Mouse (Mus musculus) cerebellum, adult 8-10 months (tissue): ENCODE results near the gene Vgll4.
A peak's percentile ranks its signal among the peaks of the same experiment; 100 is the strongest.

ENCODE experiments used
- DNase-seq: peaks from one replicate; pipeline ENCODE4 v3.0.0; 2022

The Vgll4 gene

GRCm38 (mm10) chr6:114972988-114973387 is 3.2 kb upstream of the Vgll4 start:
- no peak for DNase-seq

- no peak for DNase-seq
These were observed 1.1 kb upstream of the Vgll4 start for GRCm38 (mm10) chr6:114970895-114971294.

GRCm38 (mm10) chr6:114970386-114970785 is 592 bp upstream of the Vgll4 start:
- DNase-seq = no peak

- peak; percentile 89 for DNase-seq
These were observed 1.2 kb downstream of the Vgll4 start for GRCm38 (mm10) chr6:114968361-114969212.

GRCm38 (mm10) chr6:114967623-114968022 is 2.2 kb downstream of the Vgll4 start:
- no peak for DNase-seq

- no peak for DNase-seq
These were observed 3.2 kb downstream of the Vgll4 start for GRCm38 (mm10) chr6:114966396-114967154.

- no peak for DNase-seq
These were observed 4.0 kb downstream of the Vgll4 start for GRCm38 (mm10) chr6:114965802-114966201.

GRCm38 (mm10) chr6:114965396-114965795 is 4.4 kb downstream of the Vgll4 start:
- no peak for DNase-seq

- no peak for DNase-seq
These were observed 5.6 kb downstream of the Vgll4 start for GRCm38 (mm10) chr6:114964235-114964634.

GRCm38 (mm10) chr6:114963636-114964035 is 6.2 kb downstream of the Vgll4 start:
- DNase-seq = no peak

GRCm38 (mm10) chr6:114961276-114962068 is 8.3 kb downstream of the Vgll4 start:
- no peak for DNase-seq

- DNase-seq = no peak
These were observed 10.8 kb downstream of the Vgll4 start for GRCm38 (mm10) chr6:114959012-114959398.

GRCm38 (mm10) chr6:114958249-114959011 is 11.4 kb downstream of the Vgll4 start:
- DNase-seq = no peak

GRCm38 (mm10) chr6:114957756-114958155 is 12.0 kb downstream of the Vgll4 start:
- no peak for DNase-seq

GRCm38 (mm10) chr6:114954496-114954895 is 15.3 kb downstream of the Vgll4 start:
- no peak for DNase-seq

GRCm38 (mm10) chr6:114953601-114954000 is 16.2 kb downstream of the Vgll4 start:
- DNase-seq = no peak

GRCm38 (mm10) chr6:114952356-114952755 is 17.4 kb downstream of the Vgll4 start:
- no peak for DNase-seq

- DNase-seq = no peak
These were observed 25.0 kb downstream of the Vgll4 start for GRCm38 (mm10) chr6:114944456-114945438.

GRCm38 (mm10) chr6:114941201-114941849 is 28.5 kb downstream of the Vgll4 start:
- DNase-seq = no peak

- DNase-seq = no peak
These were observed 30.1 kb downstream of the Vgll4 start for GRCm38 (mm10) chr6:114939666-114940065.

GRCm38 (mm10) chr6:114936941-114937313 is 32.9 kb downstream of the Vgll4 start:
- no peak for DNase-seq
